Mouse (Mus musculus): ENCODE results near the gene Sapcd1.

- TF ChIP-seq POLR2A (IDR thresholded peaks at IDR 0.05; ENCODE audit: borderline replicate concordance, control insufficient read depth, low read depth, low read length) = no peak
- TF ChIP-seq CTCF (IDR thresholded peaks at IDR 0.05; ENCODE audit: control insufficient read depth, insufficient read depth, low read length) = no peak
Observed at GRCm38 (mm10) chr17:34978239-34978638, 49.6 kb downstream of the Sapcd1 start.

Data from bone marrow, adult 2 months (tissue).